Mouse (Mus musculus): ENCODE results near the gene Glb1l. TPM values are rescaled to one million over a fixed set of nuclear protein-coding genes. Genes with fewer than 3 reads are reported as not detected.
"Not testable (repeated sequence)": the region's sequence is repeated elsewhere in the genome, so short reads cannot be mapped to it uniquely, and the experiment has no call there.

Glb1l gene
- total RNA-seq (2021) (10 to 100 TPM; 16.0 to 23.1 TPM), polyA plus RNA-seq (2012; rRNA removed) (7.4 and 7.7 TPM in 2 replicates)
- long read RNA-seq, partial matches to known transcripts, result 12 of 16 reads
- long read RNA-seq, other reads (novel, unspliced or antisense), result 3 of 16 reads

GRCm38 (mm10) chr1:75210136-75211087, at the start of gene Glb1l, which contains the start of gene Stk16:
Gene Glb1l, minus strand, starts transcription at chr1:75210813.
Gene Stk16, plus strand, starts transcription at chr1:75210838.
- DNase-seq, result peak; percentile 96

GRCm38 (mm10) chr1:75255516-75256046, 45.0 kb upstream of the Glb1l start:
- DNase-seq, result no peak

- no peak for DNase-seq
Measured at GRCm38 (mm10) chr1:75254625-75255013, 44.0 kb upstream of the Glb1l start.

GRCm38 (mm10) chr1:75253849-75254624, 43.4 kb upstream of the Glb1l start:
- peak; percentile 71 for DNase-seq

GRCm38 (mm10) chr1:75253029-75253428, 42.4 kb upstream of the Glb1l start:
- no peak for DNase-seq

- no peak for DNase-seq
Measured at GRCm38 (mm10) chr1:75252308-75252707, 41.7 kb upstream of the Glb1l start.

GRCm38 (mm10) chr1:75251112-75251970, 40.7 kb upstream of the Glb1l start:
- DNase-seq, result peak; percentile 89

- DNase-seq, result no peak
Measured at GRCm38 (mm10) chr1:75250498-75250897, 39.9 kb upstream of the Glb1l start.

GRCm38 (mm10) chr1:75248041-75248772, 37.6 kb upstream of the Glb1l start:
- DNase-seq, result peak; percentile 90

- DNase-seq, result peak; percentile 30
Measured at GRCm38 (mm10) chr1:75247071-75247930, 36.7 kb upstream of the Glb1l start.

- DNase-seq, result no peak
Measured at GRCm38 (mm10) chr1:75244836-75245235, 34.2 kb upstream of the Glb1l start.

- DNase-seq, result no peak
Measured at GRCm38 (mm10) chr1:75244175-75244826, 33.7 kb upstream of the Glb1l start.

GRCm38 (mm10) chr1:75243411-75243810, 32.8 kb upstream of the Glb1l start:
- DNase-seq, result no peak

- no peak for DNase-seq
Measured at GRCm38 (mm10) chr1:75239591-75239990, 29.0 kb upstream of the Glb1l start.

- peak; percentile 96 for DNase-seq
Measured at GRCm38 (mm10) chr1:75236117-75237050, 25.8 kb upstream of the Glb1l start, which contains the start of gene Dnajb2. Gene Dnajb2, plus strand, starts transcription at chr1:75236406.

- peak; percentile 81 for DNase-seq
Measured at GRCm38 (mm10) chr1:75234606-75235005, 24.0 kb upstream of the Glb1l start.

GRCm38 (mm10) chr1:75232489-75232888, 21.9 kb upstream of the Glb1l start:
- DNase-seq, result not testable (repeated sequence)
